Mouse (Mus musculus) brain, embryonic 14.5 days (tissue): ENCODE measurements at regions not wholly inside any gene's neighbourhood (a gene's known extent, or its start where the extent isn't known, plus 50 kb on each side); places are given as distances from the start of the nearest gene placed in this dataset.

Experiments used
- CTCF ChIP-seq: fragments of 200-500 bp; IDR thresholded peaks from 2 replicates; pipeline ENCODE4 v1.5.1; 2012; ENCODE audit warnings: inconsistent platforms, mild to moderate bottlenecking, moderate library complexity, borderline replicate concordance; ENCODE audit not compliant: insufficient read depth, insufficient read length; ENCODE audit errors: extremely low read depth
- POLR2A ChIP-seq: fragments of 200-500 bp; IDR thresholded peaks from 2 replicates; pipeline ENCODE4 v1.6.1; 2012; ENCODE audit warnings: mild to moderate bottlenecking, inconsistent platforms, borderline replicate concordance; ENCODE audit not compliant: poor library complexity, insufficient read depth, insufficient read length, severe bottlenecking; ENCODE audit errors: extremely low read depth

GRCm38 (mm10) chr3:139867499-139867898, 662.0 kb downstream of the Stpg2 start:
- TF ChIP-seq CTCF (peak; percentile 16; the same call in 1 of the 2 replicates), POLR2A (no peak)
